Mouse (Mus musculus): ENCODE data around the gene Rbms1. TPM values are rescaled to one million over a fixed set of nuclear protein-coding genes. Genes with fewer than 3 reads are reported as not detected.

The Rbms1 gene
- 10 to 100 TPM; 40.5 to 51.0 TPM for total RNA-seq (2021)
- long read RNA-seq, experiment 1, full-length matches to known transcripts: 14 of 46 reads
- long read RNA-seq, experiment 1, partial matches to known transcripts: 16 of 46 reads
- long read RNA-seq, experiment 1, other reads (novel, unspliced or antisense): 16 of 46 reads
- long read RNA-seq, experiment 2, full-length matches to known transcripts: 5 of 39 reads
- long read RNA-seq, experiment 2, partial matches to known transcripts: 0 of 39 reads
- long read RNA-seq, experiment 2, other reads (novel, unspliced or antisense): 34 of 39 reads

- DNase-seq: peak; percentile 70
Measured at GRCm38 (mm10) chr2:60962671-60963421, at the start of gene Rbms1. Gene Rbms1, minus strand, starts transcription at chr2:60963192.

GRCm38 (mm10) chr2:61012249-61012828 is 49.3 kb upstream of the Rbms1 start:
- DNase-seq: no peak

GRCm38 (mm10) chr2:60986286-60986685 is 23.3 kb upstream of the Rbms1 start:
- DNase-seq: no peak

GRCm38 (mm10) chr2:60978538-60979313 is 15.7 kb upstream of the Rbms1 start:
- no peak for DNase-seq

GRCm38 (mm10) chr2:60972189-60972814 is 9.3 kb upstream of the Rbms1 start:
- no peak for DNase-seq

- DNase-seq: peak; percentile 14
Measured at GRCm38 (mm10) chr2:60963616-60964015, 624 bp upstream of the Rbms1 start.

GRCm38 (mm10) chr2:60962001-60962670 is 856 bp downstream of the Rbms1 start:
- DNase-seq: peak; percentile 70

GRCm38 (mm10) chr2:60961281-60961680 is 1.7 kb downstream of the Rbms1 start:
- DNase-seq: no peak

- DNase-seq: no peak
Measured at GRCm38 (mm10) chr2:60948241-60948640, 14.8 kb downstream of the Rbms1 start.

GRCm38 (mm10) chr2:60947817-60948216 is 15.2 kb downstream of the Rbms1 start:
- DNase-seq: no peak

GRCm38 (mm10) chr2:60940454-60940961 is 22.5 kb downstream of the Rbms1 start:
- no peak for DNase-seq

- no peak for DNase-seq
Measured at GRCm38 (mm10) chr2:60939957-60940356, 23.0 kb downstream of the Rbms1 start.

GRCm38 (mm10) chr2:60936910-60937309 is 26.1 kb downstream of the Rbms1 start:
- DNase-seq: no peak

GRCm38 (mm10) chr2:60928948-60929347 is 34.0 kb downstream of the Rbms1 start:
- no peak for DNase-seq

- DNase-seq: no peak
Measured at GRCm38 (mm10) chr2:60927906-60928775, 34.9 kb downstream of the Rbms1 start.

GRCm38 (mm10) chr2:60925063-60925462 is 37.9 kb downstream of the Rbms1 start:
- no peak for DNase-seq

GRCm38 (mm10) chr2:60923756-60924544 is 39.0 kb downstream of the Rbms1 start:
- no peak for DNase-seq

GRCm38 (mm10) chr2:60923111-60923510 is 39.9 kb downstream of the Rbms1 start:
- no peak for DNase-seq

GRCm38 (mm10) chr2:60922351-60922750 is 40.6 kb downstream of the Rbms1 start:
- DNase-seq: no peak
